Mouse (Mus musculus): ENCODE results near the gene Cdc14b.

Cdc14b gene

DNA sequence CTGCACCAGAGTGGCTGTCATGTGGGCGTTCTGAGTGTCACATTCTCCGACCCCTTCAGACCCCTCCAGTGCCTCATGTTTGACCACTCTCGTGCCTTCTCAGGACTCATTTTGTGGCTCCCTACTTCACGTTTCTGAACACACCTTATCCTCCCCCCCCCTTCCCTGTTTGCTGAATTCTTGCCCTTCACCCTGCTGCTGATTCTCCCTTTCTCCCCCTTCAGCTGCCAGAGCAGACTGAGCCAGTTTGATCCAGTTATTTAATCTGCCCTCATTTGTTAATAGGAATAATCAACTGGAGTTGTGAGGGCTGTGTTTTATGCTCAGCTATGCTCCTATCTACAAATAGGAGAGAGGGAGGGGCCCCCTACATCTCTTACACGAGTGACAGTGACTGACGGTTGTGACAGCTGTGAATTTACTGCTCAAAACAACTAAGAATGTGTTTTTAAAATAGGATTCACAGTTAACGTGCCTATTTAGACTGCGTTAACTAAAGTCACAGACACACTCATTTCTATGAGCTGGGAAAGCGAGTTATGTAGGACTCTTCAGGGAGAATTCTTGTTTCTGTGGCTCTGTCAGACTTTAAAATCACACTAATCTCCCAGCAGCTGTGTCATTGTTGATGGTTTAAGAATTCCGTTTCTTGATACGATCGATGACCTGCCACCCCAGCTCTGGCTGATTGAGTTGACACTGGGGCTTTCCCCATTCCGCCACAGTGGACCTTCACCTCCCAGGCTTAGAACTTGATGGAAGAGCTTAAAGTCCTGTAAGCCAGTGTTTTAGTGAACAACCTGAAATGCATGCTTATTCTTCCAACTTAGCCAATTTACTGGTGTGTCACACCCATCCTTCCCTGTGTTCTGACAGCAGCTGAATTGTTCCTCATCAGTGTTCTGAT, 96.1 kb downstream of the Cdc14b start:
- DNase-seq (ENCODE audit: low spot score): no peak

DNA sequence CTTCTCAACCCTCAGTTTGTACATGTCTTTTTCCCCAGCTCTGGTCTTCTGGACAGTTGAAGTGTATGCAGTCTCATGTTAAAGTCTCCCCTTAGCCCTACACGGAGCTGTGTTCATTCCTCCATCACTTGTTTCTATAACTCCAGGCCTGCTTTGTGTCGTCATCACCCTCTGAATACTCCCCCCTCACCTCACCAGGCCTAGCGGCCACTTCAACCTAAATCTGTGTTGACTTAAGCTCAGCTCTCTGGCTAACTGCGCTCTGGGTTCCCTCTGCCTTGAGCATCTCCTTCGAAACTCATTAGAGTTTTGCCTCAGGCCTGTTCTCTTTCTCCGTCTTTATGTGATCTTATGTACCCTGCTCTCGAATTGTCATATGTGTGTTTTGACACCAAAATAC, 97.1 kb downstream of the Cdc14b start:
- DNase-seq (ENCODE audit: low spot score): no peak

DNA sequence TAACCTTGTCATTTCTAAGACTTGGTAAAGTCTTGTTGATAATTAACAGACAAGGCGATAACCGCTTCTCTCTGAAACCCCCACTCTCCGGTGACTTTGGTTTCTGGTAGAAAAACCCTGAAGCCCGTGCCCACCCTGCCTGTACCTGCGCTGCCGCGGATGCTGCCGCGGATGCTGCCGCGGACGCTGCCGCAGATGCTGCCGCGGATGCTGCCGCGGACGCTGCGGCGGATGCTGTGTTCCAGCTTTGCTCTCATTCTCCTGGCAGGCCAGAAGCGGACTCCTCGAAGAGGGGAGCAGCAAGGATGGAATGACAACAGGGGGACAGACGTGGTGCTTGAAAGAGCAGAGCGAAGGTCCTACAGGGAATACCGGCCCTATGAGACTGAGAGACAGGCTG, 105.3 kb downstream of the Cdc14b start:
- DNase-seq (ENCODE audit: low spot score): no peak

DNA sequence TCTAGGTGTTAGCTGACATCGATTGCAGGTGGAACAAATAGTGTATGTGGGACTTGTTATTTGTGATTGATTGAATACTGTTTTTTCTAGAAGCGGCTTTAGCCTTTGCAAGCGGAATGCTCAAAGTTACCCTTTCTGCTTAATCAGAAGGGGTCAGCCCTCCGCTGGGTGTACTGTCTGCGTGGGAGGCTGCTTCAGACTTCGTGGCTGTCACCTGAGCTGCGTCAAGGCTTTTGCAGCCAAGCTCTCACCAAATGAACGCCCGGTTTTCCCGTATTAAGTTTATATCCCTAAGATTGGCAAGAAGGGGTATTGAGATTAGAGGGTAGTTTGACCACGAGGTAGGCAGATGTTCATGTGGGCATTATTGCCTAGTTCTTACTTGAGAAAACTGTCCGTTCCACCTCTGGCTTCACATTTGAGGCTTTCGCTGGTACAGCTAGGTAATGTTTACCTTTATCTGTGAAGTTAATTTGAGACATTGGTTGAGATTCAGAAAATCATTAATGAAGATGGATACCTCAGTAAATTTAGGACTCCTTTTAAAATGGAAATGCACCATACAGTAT, 111.9 kb downstream of the Cdc14b start:
- DNase-seq (ENCODE audit: low spot score): no peak

DNA sequence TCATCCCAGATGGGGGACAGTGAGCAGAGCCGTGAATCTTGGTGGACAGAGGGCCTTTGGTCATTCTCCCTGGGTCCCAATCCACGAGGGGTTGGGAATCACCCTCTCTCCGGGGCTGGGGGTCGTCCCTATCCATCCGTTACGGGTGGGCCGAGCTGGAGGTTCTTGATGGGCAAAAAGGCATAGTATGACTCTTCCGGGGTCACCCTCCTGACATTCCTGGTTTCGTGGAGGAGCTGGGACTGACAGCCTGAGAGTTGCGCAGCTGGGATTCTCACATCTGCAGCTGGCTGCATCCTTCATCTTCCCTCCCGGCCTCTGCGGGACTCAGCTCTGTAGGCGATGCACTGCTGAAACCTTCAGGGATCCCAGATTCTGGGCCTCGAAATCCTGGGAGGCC, 112.5 kb downstream of the Cdc14b start:
- DNase-seq (ENCODE audit: low spot score): no peak

DNA sequence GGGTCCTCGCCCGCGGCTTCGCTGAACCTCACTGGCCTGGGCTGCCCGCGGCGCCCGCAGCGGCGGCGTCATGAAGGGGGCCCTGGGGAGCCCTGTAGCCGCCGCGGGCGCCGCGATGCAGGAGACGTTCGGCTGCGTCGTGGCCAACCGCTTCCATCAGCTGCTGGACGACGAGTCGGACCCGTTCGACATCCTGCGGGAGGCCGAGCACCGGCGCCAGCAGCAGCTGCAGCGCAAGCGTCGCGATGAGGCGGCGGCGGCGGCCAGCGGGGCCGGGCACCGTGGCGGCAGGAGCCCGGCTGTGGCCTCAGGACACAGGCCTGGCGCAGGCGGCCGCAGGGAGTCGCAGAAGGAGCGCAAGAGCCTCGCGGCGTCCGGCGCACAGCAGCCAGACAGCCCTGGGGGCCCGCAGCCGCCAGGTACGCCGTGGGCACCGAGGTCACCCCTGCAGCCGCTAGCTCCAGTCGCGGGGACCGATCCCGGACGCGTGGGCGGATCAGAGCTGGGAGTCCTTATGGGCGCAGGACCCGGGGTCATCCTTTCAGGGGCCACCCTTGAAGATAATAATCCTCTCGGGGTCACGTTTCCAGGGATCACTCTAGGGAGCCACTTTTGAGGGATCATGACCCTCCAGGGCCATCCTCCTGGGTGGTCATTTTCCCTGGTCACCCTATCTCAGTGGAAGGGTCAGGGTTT, 113.0 kb downstream of the Cdc14b start:
- peak; percentile 55 for DNase-seq (ENCODE audit: low spot score)

DNA sequence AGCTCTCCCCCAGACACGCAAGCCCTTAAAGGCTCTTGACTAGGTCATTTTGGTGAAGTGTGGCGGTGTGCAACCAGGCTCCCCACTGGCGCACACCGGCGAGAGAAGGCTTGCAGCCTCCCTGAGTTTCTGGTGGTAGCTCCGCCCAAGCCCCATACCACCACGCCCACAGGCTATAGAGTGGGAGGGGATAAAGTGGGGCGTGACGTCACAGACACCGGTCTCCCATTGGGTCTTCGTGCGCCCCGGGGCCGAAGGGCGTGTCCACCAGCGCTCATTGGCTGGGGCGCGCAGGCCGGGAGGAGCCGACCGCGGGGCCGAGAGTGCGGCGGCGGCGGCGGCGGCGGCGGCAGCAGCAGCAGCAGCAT, 113.6 kb downstream of the Cdc14b start, which contains the start of gene Habp4:
TSS of gene Habp4 (plus strand) at position 277 of the 368 bp plus-strand sequence.
- DNase-seq (ENCODE audit: low spot score): peak; percentile 99

DNA sequence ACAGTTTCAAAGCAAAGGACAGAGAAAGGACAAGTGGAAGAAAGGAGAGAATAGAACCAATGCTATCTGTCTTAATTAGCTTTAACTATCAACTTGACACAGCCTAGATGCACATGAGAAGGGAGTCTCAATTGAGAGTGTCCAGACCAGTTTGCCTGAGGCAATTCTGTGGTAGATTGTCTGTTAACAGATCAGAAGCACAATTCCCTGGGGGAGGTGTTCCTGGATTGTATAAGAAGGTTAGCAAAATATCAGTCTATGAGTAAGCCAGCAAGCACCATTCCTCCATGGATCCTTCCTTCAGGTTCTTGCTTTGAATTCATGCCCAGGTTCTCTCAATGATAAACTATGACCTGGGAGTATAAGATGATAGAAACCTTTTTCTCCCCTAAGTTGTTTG, 118.1 kb downstream of the Cdc14b start:
- no peak for DNase-seq (ENCODE audit: low spot score)

DNA sequence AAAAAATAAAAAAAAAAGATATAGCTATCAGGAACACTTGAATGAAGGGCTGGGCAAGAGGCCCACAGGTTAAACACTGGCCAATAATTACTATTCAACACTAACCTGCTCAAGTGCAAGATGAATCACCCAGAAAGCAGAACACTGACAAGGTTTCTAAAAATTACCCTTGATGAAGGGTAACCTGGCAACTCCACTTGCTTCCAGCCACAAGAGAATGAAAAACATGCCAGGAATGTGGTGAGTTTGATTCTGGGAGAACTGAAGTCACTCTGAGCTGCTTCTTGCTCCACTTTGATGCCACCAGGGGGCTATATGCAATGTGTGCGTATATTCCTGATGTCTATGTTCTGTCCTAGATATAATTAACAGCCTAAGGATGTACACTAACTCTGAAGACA, 119.9 kb downstream of the Cdc14b start:
- DNase-seq (ENCODE audit: low spot score): no peak

DNA sequence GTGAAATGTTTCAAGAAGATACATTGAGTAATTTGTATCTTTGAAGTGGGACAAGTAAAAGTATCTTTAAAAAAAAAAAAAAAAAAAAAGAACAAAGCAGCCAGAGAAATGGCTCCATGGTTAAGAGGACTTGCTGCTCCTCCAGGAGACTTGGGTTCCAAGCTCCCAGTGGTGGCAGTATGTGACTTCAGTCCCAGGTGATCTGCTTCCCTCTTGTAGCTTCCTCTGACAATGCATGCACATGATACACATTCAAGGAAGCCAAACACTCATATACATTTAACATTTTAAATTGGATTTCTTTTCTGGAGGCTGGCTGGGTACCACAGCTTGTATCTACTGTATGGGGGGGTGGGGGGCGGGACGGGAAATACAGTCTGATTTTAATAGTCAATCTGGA, 120.4 kb downstream of the Cdc14b start:
- DNase-seq (ENCODE audit: low spot score): no peak

DNA sequence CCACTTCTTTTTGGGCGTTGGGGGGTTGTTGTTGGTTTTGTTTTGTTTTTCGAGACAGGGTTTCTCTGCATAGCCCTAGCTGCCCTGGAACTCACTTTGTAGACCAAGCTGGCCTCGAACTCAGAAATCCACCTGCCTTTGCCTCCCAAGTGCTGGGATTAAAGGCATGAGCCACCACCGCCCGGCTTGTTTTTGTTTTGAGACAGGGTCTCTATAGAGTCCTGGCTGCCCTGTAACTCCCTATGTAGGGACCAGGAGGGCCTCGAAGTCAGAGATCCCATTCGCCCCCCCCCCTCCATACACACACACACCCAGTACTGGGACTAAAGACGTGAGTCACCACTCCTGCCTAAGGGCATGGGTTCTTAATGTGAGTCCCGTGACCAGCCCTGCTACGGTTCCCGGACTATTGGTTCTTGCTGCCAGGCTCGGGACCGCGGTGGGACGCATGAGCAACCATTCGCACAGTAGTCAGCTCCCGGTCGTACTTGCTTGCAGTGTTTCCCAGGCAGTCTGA, 121.3 kb downstream of the Cdc14b start:
- DNase-seq (ENCODE audit: low spot score): no peak

DNA sequence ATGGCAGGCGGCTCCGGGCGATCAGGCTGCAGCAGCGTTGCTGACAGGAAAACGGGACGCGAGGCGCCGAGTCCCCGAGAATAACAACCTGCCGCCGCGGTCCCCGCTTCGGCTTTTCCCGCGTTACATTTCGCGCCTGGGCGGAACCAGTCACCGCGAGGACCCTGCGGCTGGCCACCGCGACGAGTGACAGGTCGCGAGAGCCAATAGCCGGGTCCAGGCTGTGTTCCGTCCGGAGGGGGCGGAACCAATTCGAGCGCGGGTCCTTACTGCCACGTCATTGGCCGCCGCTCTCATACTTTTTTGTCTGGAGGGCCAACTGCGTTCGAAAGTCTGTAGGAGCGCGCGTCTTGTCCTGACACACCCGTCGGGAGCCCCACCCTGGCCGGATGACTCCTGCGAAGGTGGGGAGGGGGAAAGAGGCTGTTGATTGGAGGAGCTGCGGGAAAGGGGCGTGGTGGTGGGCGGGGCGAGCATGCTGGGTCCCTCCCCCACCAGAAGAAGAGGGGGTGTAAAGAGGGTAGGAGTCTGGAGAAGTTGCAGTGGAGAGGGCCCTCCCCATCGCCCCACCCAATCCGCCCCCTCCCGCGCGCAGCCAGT, 121.9 kb downstream of the Cdc14b start, which contains the start of gene Zfp367:
TSS of gene Zfp367 (minus strand) at position 120 of the 600 bp plus-strand sequence.
- DNase-seq (ENCODE audit: low spot score): peak; percentile 96

DNA sequence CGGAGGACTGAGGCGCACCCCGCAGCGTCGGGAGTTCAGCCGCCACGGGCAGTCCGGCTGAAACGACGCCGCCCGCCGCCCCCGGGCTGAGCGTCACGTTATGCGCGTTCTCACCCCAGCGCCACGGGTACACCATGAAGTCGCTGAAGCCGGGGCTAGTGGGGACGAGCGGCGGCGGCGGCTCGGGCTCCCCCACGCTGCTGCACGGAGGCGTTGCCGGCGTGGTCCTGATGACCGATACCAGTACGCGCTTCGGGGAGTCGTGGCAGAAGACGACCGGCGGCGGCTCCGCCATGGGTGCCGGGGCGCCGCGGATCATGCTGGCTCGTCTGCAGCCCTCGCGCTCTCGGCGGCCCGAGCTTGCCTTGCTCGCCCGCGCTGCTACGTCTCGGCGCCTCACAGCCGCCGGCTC, 122.4 kb downstream of the Cdc14b start:
- DNase-seq (ENCODE audit: low spot score): peak; percentile 31

DNA sequence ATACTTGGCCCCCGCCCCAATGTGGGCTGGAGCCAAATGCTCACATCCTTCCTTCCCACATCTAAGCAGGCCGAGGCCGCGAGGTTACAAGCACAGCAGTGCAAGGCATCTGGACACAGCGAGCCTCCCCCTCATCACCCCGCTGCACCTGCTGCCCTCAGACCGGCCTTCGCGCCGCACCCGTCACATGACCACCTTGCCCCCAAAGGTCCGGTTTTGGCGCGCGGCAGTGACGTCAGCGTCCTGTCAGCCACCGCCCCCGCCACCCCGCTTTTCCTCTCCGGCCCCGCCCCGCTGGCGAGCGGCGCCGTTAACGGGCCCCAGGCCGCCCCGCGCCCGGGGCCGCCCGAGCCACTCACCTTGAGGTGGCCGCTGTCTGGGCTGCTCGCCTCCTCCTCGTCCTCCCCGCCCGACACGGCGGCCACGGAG, 122.8 kb downstream of the Cdc14b start:
- peak; percentile 67 for DNase-seq (ENCODE audit: low spot score)

DNA sequence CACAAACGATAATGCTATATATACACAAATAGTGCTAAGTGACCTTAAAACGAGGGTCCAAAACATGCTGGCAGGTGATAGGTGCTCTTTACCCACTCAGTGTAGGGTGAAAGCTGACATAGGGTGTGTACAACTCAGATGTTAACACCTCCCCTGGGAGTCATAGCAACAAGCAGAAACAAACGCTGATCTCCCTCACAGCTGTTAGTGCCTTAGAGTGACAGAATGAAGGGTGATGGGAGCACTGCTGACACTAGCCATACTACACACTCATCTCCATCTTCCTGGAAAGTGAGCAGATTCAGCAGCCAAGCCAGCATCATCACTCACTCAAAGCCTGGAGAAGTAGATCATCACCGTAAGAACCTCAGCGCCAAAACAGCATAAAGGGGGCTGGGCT, 125.0 kb downstream of the Cdc14b start:
- no peak for DNase-seq (ENCODE audit: low spot score)

All from layer of hippocampus, adult 11-12 months (tissue).